Mouse (Mus musculus) neural tube, embryonic 15.5 days (tissue): ENCODE data around the gene Mrgprh. TPM values are rescaled to one million over a fixed set of nuclear protein-coding genes. Genes with fewer than 3 reads are reported as not detected.

Experiments
- ATAC-seq: fragments of 200-750 bp; cut with Nextera tagmentation; 2 replicates; pipeline ENCODE4 v1.8.0; 2017; ENCODE audit warnings: mild to moderate bottlenecking, moderate TSS enrichment, moderate library complexity; ENCODE audit not compliant: low FRiP score
- H3K27ac ChIP-seq: fragments of 300-500 bp; sonication (generic); replicated peaks from 2 replicates; pipeline ENCODE4 v1.5.1; 2015; ENCODE audit warnings: mild to moderate bottlenecking, inconsistent platforms
- H3K27me3 ChIP-seq: fragments of 300-500 bp; sonication (generic); replicated peaks from 2 replicates; pipeline ENCODE4 v1.6.1; 2015; ENCODE audit warnings: inconsistent platforms
- H3K36me3 ChIP-seq: fragments of 300-500 bp; sonication (generic); 2 replicates; pipeline ENCODE4 v1.6.1; 2015; ENCODE audit warnings: inconsistent platforms
- H3K4me1 ChIP-seq: fragments of 300-500 bp; sonication (generic); 2 replicates; pipeline ENCODE4 v1.6.1; 2015; ENCODE audit warnings: inconsistent platforms
- H3K4me2 ChIP-seq: fragments of 300-500 bp; sonication (generic); 2 replicates; pipeline ENCODE4 v1.6.1; 2015; ENCODE audit warnings: inconsistent platforms, mild to moderate bottlenecking, moderate library complexity
- H3K4me3 ChIP-seq: fragments of 300-500 bp; sonication (generic); replicated peaks from 2 replicates; pipeline ENCODE4 v1.5.1; 2015; ENCODE audit warnings: mild to moderate bottlenecking, inconsistent platforms
- H3K9ac ChIP-seq: fragments of 300-500 bp; sonication (generic); replicated peaks from 2 replicates; pipeline ENCODE4 v1.6.1; 2015; ENCODE audit warnings: mild to moderate bottlenecking, inconsistent platforms
- H3K9me3 ChIP-seq: fragments of 300-500 bp; sonication (generic); replicated peaks from 2 replicates; pipeline ENCODE4 v1.6.1; 2016; ENCODE audit warnings: inconsistent platforms
- WGBS: fragments of 180-500 bp; shearing (Covaris S2); methylation state at CpG from one replicate; pipeline ENCODE4 v1.1.7; 2015; ENCODE audit warnings: mixed read lengths; 5-methylcytosine and 5-hydroxymethylcytosine counted together
- polyA plus RNA-seq: library from polyadenylated mRNA; unstranded; fragments of >200 nt; fragmentation: Nextera tagmentation; extraction: Ambion mirVana; gene quantifications from 2 replicates; pipeline ENCODE4 v1.2.1, GENCODE M21; 2015

Mrgprh gene
- polyA plus RNA-seq, 1 experiment from 2014 or later = not detected

DNA sequence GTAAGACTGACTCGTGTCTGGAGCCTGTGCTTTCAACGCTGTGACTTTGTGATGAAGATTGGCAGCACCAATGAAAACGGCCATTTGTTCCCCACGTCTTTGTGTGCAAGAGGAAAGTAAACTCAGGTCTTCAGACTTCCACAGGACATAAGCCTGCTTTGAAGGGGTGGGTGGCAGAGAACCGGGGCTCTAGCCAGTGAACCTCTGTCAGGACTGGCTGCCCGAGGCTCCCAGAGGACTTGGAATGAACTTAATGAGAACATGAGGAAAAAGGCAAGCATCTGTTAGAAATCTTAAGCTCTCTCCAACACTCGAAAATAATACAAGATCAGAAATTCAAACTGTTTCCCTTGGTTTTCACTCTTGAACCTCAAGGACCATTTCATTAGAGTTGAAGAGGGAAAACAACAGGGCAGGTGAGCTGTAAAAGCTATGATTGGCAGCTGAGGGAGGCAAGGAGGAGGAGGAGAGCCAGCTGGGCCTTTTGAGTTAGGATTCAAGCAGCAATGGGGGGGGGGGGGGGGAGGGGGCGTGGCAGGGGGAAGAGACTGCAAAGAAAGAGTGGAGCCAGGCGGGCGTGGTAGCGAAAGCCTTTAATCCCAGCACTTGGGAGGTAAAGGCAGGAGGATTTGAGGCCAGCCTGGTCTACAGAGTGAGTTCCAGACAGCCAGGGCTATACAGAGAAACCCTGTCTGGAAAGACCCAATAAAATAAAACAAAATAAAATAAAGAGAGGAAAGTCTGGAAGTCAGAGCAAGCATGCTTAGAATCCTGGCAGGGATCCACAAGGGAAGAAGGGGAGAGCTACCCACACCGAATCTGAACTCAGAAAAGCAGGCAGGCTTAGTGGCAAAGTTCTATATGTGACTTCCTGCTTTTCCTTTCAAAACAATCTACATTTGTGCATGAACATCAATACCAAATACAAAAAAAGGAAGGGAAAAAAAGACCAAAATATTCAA lies 27.8 kb downstream of the Mrgprh start:
- Histone ChIP-seq H3K4me1 (no peaks in the 10 kb centered on the region), H3K4me2 (no peak overlapping the region), H3K9ac (no peak overlapping the region), H3K9me3 (no peaks in the 10 kb centered on the region), H3K36me3 (peaks cover 39% of the 10 kb centered on the region), H3K4me3 (no peak overlapping the region), H3K27me3 (no peaks in the 10 kb centered on the region), H3K27ac (no peak overlapping the region)
- 33% methylated on average over 11 of the region's 12 CpGs for WGBS
- no peak for ATAC-seq

DNA sequence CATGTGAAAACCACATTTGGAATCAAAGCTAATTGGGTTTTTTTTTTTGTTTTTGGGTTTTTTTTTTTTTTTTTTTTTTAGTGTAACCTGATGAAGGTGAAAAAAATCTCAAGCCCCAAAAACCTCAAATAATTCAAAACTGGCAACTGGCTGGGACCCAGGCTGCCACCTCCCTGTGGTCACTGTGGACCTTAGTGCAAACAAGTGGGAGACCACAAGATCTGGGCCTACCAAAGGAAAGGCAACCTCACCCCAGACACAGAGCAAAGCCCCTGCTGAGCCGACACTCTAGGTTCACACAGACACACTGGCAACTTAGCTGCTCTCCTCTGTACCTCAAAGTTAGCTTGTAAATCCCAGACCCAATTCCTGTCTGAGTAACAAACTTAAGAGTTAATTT lies 28.5 kb downstream of the Mrgprh start:
- no peak for ATAC-seq
- Histone ChIP-seq H3K36me3 (peaks cover 36% of the 10 kb centered on the region), H3K4me3 (no peak overlapping the region), H3K4me2 (no peak overlapping the region), H3K9ac (no peak overlapping the region), H3K27ac (no peak overlapping the region), H3K4me1 (no peaks in the 10 kb centered on the region), H3K9me3 (no peaks in the 10 kb centered on the region), H3K27me3 (no peaks in the 10 kb centered on the region)
- 73% methylated on average over 1 of the region's 1 CpGs for WGBS

DNA sequence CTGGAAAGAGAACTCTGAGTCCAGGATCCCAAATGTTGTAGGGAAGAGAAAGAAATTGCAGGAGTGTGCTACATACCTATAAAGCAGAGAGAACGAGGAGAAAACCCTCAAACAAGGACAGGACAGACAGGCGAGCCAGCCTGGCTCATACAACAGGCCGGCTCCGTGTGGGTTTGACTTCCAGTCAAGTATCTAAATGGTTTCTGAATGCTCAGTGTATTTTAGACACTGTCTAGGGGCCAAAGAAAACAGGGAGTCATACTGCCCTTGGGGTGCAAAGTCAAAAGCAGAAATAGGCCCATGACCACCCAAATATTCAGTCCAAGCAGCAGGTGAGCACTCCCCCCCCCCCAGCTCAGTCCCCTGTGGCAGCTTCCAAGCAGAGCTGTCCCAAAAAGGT lies 30.0 kb downstream of the Mrgprh start:
- no peak for ATAC-seq
- H3K4me2 ChIP-seq = no peak overlapping the region
- no peak overlapping the region for H3K9ac ChIP-seq
- peaks cover 40% of the 10 kb centered on the region for H3K36me3 ChIP-seq
- H3K9me3 ChIP-seq = no peaks in the 10 kb centered on the region
- no peaks in the 10 kb centered on the region for H3K4me1 ChIP-seq
- WGBS = 86% methylated on average over 4 of the region's 4 CpGs
- H3K27me3 ChIP-seq = no peaks in the 10 kb centered on the region
- no peak overlapping the region for H3K4me3 ChIP-seq
- no peak overlapping the region for H3K27ac ChIP-seq

DNA sequence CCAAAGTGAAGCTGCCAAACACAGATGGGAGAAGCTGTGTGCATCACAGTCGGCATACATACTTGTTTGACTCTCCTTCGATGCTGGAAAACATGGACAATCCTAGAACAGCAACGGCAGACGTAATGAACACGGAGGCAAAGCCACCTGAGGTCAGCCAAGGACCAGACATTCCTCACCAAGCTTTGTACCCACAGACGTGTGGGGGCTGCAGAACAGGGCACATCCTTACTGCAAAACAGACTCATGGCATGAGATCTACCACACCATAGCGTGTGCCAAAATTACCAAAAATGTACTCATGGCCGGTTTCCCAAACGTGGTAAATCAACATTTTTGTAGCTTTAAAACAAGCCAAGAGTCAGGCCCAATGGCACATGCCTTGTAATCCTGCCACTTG lies 30.6 kb downstream of the Mrgprh start:
- Histone ChIP-seq H3K4me1 (no peaks in the 10 kb centered on the region), H3K4me3 (no peak overlapping the region), H3K9ac (no peak overlapping the region), H3K4me2 (no peak overlapping the region), H3K9me3 (no peaks in the 10 kb centered on the region), H3K27ac (no peak overlapping the region), H3K27me3 (no peaks in the 10 kb centered on the region), H3K36me3 (peaks cover 38% of the 10 kb centered on the region)
- 90% methylated on average over 9 of the region's 9 CpGs for WGBS
- no peak for ATAC-seq

GRCm38 (mm10) chr17:12909361-12910280 lies 33.8 kb downstream of the Mrgprh start, which contains the start of gene Pnldc1:
Gene Pnldc1, minus strand, starts transcription at chr17:12910230.
- Histone ChIP-seq H3K27ac (no peak within 1 kb of the TSS), H3K36me3 (peaks cover 51% of the 10 kb centered on the region), H3K4me2 (no peak within 1 kb of the TSS), H3K4me3 (no peak within 1 kb of the TSS), H3K9me3 (no peaks in the 10 kb centered on the region), H3K4me1 (no peaks in the 10 kb centered on the region), H3K9ac (no peak within 1 kb of the TSS), H3K27me3 (no peaks in the 10 kb centered on the region)
- ATAC-seq = no peak
- WGBS = 83% methylated on average over 35 of the region's 35 CpGs

DNA sequence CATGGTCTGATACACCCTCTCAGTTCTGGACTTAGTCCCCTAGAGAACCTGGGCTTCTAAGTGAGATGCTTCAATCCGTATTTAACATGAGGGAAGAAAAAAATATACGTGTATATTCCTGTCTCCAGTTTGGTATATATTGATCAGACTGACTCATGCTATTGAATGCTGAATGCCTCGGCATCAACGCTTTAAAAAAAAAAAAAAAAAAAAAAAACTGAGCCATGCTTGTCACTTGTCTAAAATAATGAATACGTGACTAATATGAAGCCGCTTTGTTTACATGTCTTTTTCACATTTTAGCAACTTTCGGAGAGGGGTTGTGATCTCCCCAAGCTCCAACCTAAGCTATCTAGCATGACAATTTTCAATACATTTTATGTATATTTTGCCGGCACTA lies 34.6 kb downstream of the Mrgprh start:
- Histone ChIP-seq H3K4me2 (no peak overlapping the region), H3K27ac (no peak overlapping the region), H3K36me3 (peaks cover 44% of the 10 kb centered on the region), H3K27me3 (no peaks in the 10 kb centered on the region), H3K4me3 (no peak overlapping the region), H3K9ac (no peak overlapping the region), H3K4me1 (peaks cover 8% of the 10 kb centered on the region), H3K9me3 (no peaks in the 10 kb centered on the region)
- ATAC-seq = no peak
- WGBS = 94% methylated on average over 8 of the region's 8 CpGs

GRCm38 (mm10) chr17:12915488-12915880 lies 39.6 kb downstream of the Mrgprh start, which contains the start of gene Tcp1:
Gene Tcp1, plus strand, starts transcription at chr17:12915701.
- Histone ChIP-seq H3K9me3 (no peaks in the 10 kb centered on the region), H3K27ac (peak within 1 kb of the TSS; percentile 84), H3K4me3 (peak within 1 kb of the TSS; percentile 88), H3K27me3 (no peaks in the 10 kb centered on the region), H3K36me3 (peaks cover 49% of the 10 kb centered on the region), H3K9ac (peak within 1 kb of the TSS; percentile 82), H3K4me2 (peak within 1 kb of the TSS; percentile 87), H3K4me1 (peaks cover 19% of the 10 kb centered on the region)
- WGBS = 2% methylated on average over 18 of the region's 18 CpGs
- ATAC-seq = peak; percentile 18

DNA sequence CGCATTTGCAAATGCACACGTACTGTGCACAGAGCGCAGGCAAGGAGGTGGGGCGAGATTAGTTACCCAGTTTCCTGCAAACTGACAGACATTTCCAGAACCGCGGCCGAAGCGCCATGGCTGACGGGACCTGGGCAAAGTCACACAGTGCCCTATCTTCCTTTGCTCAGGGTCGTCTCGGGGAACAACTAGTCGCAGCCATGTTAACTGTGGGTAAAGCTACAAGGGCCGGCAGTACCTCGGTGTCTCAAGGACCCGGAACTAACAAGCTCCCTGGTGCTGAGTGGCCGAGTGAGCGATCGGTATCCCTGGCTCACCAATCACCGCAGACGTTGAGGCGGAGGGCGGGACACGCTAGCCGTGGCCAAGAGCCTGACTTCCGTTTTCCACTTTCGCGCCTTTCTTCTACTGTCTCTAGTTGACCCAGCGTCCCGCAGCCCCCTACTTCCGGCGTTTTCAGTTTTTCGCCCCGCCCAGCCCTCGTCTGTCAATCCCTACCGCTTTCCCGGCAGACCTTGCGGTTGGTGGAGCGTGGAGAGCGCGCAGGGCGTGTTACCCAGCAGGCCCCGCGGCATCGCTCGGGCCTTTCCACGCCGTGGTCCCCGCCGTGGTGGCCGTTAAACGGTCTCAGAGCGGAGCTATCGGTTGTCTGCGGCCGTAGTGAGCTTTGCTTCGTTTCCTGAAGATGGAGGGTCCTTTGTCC lies 40.2 kb downstream of the Mrgprh start, which contains the start of gene Mrpl18:
Gene Mrpl18, minus strand, starts transcription at position 465 of the 703 bp plus-strand sequence.
- under 1% methylated on average over 56 of the region's 56 CpGs for WGBS
- Histone ChIP-seq H3K4me2 (peak within 1 kb of the TSS; percentile 87), H3K4me1 (peaks cover 19% of the 10 kb centered on the region), H3K9me3 (no peaks in the 10 kb centered on the region), H3K4me3 (peak within 1 kb of the TSS; percentile 88), H3K27ac (peak within 1 kb of the TSS; percentile 84), H3K27me3 (no peaks in the 10 kb centered on the region), H3K36me3 (peaks cover 49% of the 10 kb centered on the region), H3K9ac (peak within 1 kb of the TSS; percentile 82)
- ATAC-seq = peak; percentile 99

- Histone ChIP-seq H3K9ac (peak overlapping the region; percentile 82), H3K4me3 (peak overlapping the region; percentile 88), H3K9me3 (no peaks in the 10 kb centered on the region), H3K27me3 (no peaks in the 10 kb centered on the region), H3K4me1 (peaks cover 19% of the 10 kb centered on the region), H3K4me2 (peak overlapping the region; percentile 87), H3K36me3 (peaks cover 48% of the 10 kb centered on the region), H3K27ac (peak overlapping the region; percentile 84)
- 1% methylated on average over 40 of the region's 40 CpGs for WGBS
- ATAC-seq = peak; percentile 58
Measured at GRCm38 (mm10) chr17:12916588-12917380, 41.0 kb downstream of the Mrgprh start.

- Histone ChIP-seq H3K27me3 (no peaks in the 10 kb centered on the region), H3K4me3 (no peak overlapping the region), H3K9me3 (no peaks in the 10 kb centered on the region), H3K27ac (no peak overlapping the region), H3K9ac (no peak overlapping the region), H3K36me3 (peaks cover 66% of the 10 kb centered on the region), H3K4me2 (no peak overlapping the region), H3K4me1 (peaks cover 11% of the 10 kb centered on the region)
- no peak for ATAC-seq
- 94% methylated on average over 1 of the region's 1 CpGs for WGBS
Measured at GRCm38 (mm10) chr17:12921073-12921472, 45.2 kb downstream of the Mrgprh start.
